Mouse (Mus musculus) small intestine, adult 2 months (tissue): ENCODE results near the gene Tmem238.

Source experiments
- CTCF ChIP-seq: fragments of 200-500 bp; IDR thresholded peaks from 2 replicates; pipeline ENCODE4 v1.5.1; 2012; ENCODE audit warnings: low read depth, mild to moderate bottlenecking, control low read depth, inconsistent platforms, low read length, moderate library complexity, mixed read lengths; ENCODE audit not compliant: insufficient replicate concordance, insufficient read length; ENCODE audit errors: extremely low read depth
- POLR2A ChIP-seq: fragments of 200-500 bp; IDR thresholded peaks from 2 replicates; pipeline ENCODE4 v1.6.1; 2012; ENCODE audit warnings: low read depth, mild to moderate bottlenecking, control low read depth, inconsistent platforms, low read length, moderate library complexity

GRCm38 (mm10) chr7:4783667-4784268, 5.7 kb downstream of the Tmem238 start:
- TF ChIP-seq POLR2A (no peak), CTCF (no peak)
